Mouse (Mus musculus) G1E-ER4 (cell line): ENCODE results near the gene Scg2. TPM values are rescaled to one million over a fixed set of nuclear protein-coding genes. Genes with fewer than 3 reads are reported as not detected.

ENCODE experiments used
- GATA1 ChIP-seq: IDR thresholded peaks from one replicate; pipeline ENCODE4 v1.8.0; 2012; ENCODE audit warnings: low read length, inconsistent platforms
- polyA plus RNA-seq: library from polyadenylated mRNA; stranded (reverse); fragments of >175 nt; gene quantifications from 2 replicates; pipeline ENCODE4 v1.2.3, GENCODE M21; 2012

Scg2 gene
- polyA plus RNA-seq: not detected in 2 replicates

DNA sequence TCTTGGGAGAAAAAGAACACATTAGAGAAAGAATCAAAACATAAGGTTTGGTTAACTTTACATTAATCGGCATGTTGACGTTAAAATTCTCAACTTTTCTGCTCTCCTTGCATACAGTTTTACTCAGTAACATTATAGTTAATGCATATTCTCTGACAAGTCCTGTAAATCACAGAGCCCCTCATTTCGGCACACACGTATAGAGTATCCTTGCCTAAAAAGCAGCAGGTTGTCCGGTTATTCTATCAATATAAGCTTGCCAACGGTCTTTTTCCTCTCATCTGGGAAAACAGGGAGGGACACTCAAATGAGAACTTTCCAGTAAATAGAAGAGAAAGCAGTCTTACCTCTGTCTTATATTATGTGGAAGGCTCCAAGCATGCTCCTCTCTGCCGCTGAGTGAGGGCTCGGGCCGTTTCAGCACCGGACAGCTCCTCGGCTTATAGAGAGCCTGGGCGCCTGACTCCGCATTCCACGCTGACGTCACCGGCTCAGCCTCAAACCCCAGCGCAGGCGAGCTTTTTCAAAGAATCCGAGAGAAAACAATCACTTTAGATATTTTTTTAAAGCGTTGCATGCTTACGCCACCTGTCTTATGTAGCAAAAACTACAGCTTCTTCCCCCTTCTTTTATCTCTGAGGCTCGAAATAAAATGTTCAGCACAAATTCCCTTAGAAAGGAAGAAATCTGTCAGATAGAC is at the start of gene Scg2:
Gene Scg2 (minus strand): TSS at position 512 of the 700 bp plus-strand sequence.
- no peak for TF ChIP-seq GATA1

- no peak for TF ChIP-seq GATA1
Observed at GRCm38 (mm10) chr1:79485546-79485945, 45.6 kb upstream of the Scg2 start.

GRCm38 (mm10) chr1:79470856-79471255 is 30.9 kb upstream of the Scg2 start:
- TF ChIP-seq GATA1: no peak

GRCm38 (mm10) chr1:79469871-79470270 is 30.0 kb upstream of the Scg2 start:
- no peak for TF ChIP-seq GATA1

DNA sequence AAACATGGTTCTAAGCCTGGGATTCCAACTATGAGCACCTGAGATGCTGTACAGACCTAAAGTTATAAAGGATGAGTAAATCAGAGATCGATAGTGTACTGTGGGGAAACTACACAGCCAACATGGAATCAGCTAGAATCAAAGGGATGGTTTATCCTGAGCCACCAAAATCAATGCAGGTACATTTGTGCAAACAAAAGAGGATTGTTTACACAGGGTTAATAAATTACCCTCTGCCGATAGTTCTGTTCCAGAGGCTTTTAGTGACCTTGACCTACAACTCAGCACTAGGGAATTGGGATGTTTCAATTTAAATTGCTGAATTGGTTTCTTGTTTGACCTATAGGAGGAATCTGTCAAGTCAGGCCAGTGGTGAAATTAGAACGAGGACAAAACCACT is 26.7 kb upstream of the Scg2 start:
- no peak for TF ChIP-seq GATA1

GRCm38 (mm10) chr1:79458558-79458957 is 18.6 kb upstream of the Scg2 start:
- no peak for TF ChIP-seq GATA1

- no peak for TF ChIP-seq GATA1
Observed at GRCm38 (mm10) chr1:79454164-79454563, 14.2 kb upstream of the Scg2 start.

DNA sequence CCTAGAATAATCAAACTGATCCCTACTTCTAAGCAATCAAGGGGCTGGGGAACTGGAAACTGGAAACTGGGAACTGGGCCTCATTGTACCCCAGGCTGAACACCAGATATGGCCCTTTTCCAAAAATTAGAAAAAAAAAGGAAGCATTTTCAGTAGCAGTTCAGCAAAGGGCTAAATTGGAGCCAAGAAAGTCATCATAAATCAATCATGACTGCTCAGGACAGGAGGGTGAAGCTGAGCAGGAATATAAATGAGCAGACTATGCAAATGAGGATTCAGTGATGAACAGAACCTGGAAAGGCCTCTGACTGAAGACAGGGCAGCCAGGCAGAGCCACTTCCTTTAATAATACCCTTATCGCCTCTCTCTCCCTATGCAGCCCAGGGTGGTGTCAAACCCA is 12.4 kb upstream of the Scg2 start:
- TF ChIP-seq GATA1: no peak

GRCm38 (mm10) chr1:79450343-79451021 is 10.6 kb upstream of the Scg2 start:
- no peak for TF ChIP-seq GATA1

GRCm38 (mm10) chr1:79449943-79450342 is 10.0 kb upstream of the Scg2 start:
- no peak for TF ChIP-seq GATA1

DNA sequence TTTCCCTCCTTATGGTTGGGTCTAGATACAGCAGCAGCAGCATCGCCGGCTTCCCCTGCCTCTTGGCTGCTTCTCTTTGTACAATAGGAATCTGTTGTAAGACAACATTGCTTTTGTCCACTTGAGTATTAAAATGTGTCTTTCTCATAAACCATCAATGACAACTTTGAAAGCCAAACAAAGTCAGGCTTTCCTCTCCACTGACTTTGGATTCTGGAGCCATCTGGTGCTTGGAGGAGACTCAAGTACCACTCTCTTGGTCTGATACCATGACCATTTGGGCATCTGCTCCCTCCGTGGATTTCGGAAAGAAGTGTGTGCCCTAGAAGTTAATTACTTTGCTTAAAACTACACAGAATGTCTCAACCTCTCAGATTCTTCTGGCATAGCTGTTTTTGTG is 5.7 kb upstream of the Scg2 start:
- no peak for TF ChIP-seq GATA1

- TF ChIP-seq GATA1: no peak
Observed at GRCm38 (mm10) chr1:79437755-79438154, 2.2 kb downstream of the Scg2 start.

- TF ChIP-seq GATA1: no peak
Observed at GRCm38 (mm10) chr1:79436671-79437070, 3.2 kb downstream of the Scg2 start.

GRCm38 (mm10) chr1:79429058-79429457 is 10.9 kb downstream of the Scg2 start:
- no peak for TF ChIP-seq GATA1

GRCm38 (mm10) chr1:79415496-79415895 is 24.4 kb downstream of the Scg2 start:
- no peak for TF ChIP-seq GATA1

DNA sequence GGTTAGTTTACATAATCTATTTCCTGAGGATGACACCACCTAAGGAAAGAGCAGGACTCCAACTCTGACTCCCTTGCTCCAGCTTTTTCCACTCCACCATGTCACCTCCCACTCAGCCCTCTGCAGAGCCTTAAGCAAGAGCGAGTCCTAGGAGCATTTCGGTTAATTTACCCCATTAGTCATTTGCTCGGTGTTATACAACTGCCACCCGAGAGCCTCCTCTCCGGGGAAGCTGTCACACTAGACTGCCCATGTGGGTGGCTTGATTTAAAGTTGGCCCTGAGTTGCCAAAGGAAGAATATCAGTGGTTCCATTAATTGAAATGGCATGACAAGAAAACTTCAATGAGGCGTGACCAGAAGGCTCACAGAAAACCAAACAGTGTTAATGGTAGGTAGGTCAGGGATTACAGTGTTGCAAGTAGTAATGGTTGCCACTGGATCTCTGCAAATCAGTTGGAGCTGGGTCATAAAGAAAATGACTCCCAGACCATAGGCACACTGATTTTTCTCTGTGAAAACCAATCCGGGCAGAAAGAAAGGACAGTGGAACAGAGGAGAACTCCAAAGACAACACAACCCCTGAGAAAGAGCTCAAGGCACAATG is 33.5 kb downstream of the Scg2 start:
- no peak for TF ChIP-seq GATA1
